ENCODE assay signal across 9 mouse cellular contexts in the genomic region with DNA sequence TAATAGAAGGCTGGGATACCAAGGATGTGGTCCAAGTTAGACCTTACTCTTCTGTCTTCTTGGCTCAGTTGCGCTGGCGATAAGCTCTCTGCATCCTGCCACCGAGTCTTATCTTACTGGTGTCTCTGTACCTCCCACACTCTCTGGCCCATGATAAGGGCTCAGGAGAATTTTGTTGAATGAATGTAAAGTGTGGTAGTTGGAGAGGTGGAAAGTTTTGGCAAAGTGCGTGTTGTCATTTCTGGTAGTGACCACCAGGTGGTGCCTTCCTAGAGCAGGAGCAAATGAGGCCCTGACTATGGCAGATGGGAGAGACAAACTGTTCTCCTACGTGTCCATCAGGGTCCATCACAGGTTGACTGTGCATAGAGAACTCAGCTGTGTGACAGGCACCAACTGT.
DNase-seq lines count a peak whose midpoint lies in the region; ATAC-seq and TF ChIP-seq lines count a peak whose summit lies in the region.
"Had no signal": no experiment of that assay in that cellular context is flagged by ENCODE, and none has a peak within 500 bp of the region (broad histone marks: within the 10 kb centered on the region; RNA-seq: fewer than 3 reads in every experiment).

No protein-coding gene starts in this region.

- no peak overlapping the region for H3K9ac ChIP-seq in kidney, embryonic 16.5 days (replicated peaks; ENCODE audit: low read length)
- no peak overlapping the region for H3K9ac ChIP-seq in ES-E14 (ENCODE audit: insufficient read depth, low read depth, low read length, poor library complexity, severe bottlenecking)
- no peak overlapping the region for H3K9ac ChIP-seq in liver, embryonic 13.5 days
- H3K9ac ChIP-seq: neural tube, embryonic 12.5 days had no signal

- H3K36me3 ChIP-seq in kidney, embryonic 16.5 days (ENCODE audit: insufficient read depth, low read length): no peaks in the 10 kb centered on the region
- no peaks in the 10 kb centered on the region for H3K36me3 ChIP-seq in ES-E14 (ENCODE audit: control insufficient read depth, insufficient read depth, low read length, poor library complexity, severe bottlenecking)
- no peaks in the 10 kb centered on the region for H3K36me3 ChIP-seq in liver, embryonic 13.5 days
- H3K36me3 ChIP-seq: neural tube, embryonic 12.5 days had no signal

- H3K4me1 ChIP-seq in kidney, embryonic 16.5 days (ENCODE audit: insufficient read depth, low read length): peaks cover 5% of the 10 kb centered on the region; the same call in 1 of the 2 replicates
- no peaks in the 10 kb centered on the region for H3K4me1 ChIP-seq in ES-E14 (ENCODE audit: control insufficient read depth in 2 of 2, insufficient read depth in 2 of 2, low read length in 2 of 2, poor library complexity in 1 of 2)
- no peaks in the 10 kb centered on the region for H3K4me1 ChIP-seq in bone marrow macrophage, adult 2 months (ENCODE audit: control insufficient read depth, insufficient read depth, low read length)
- peaks cover 14% of the 10 kb centered on the region for H3K4me1 ChIP-seq in liver, embryonic 13.5 days (replicated peaks)
- H3K4me1 ChIP-seq: neural tube, embryonic 12.5 days had no signal

- no peak overlapping the region for H3K4me2 ChIP-seq in kidney, embryonic 16.5 days (replicated peaks; ENCODE audit: low read depth, low read length)
- H3K4me2 ChIP-seq in liver, embryonic 13.5 days: peak overlapping the region; percentile 10; the same call in 1 of the 2 replicates
- H3K4me2 ChIP-seq: neural tube, embryonic 12.5 days had no signal

- H3K4me3 ChIP-seq in kidney, embryonic 16.5 days (ENCODE audit: low read length): no peak overlapping the region
- H3K4me3 ChIP-seq in ES-E14 (ENCODE audit: insufficient read depth in 1 of 2, low read depth in 1 of 2, low read length in 2 of 2, poor library complexity in 1 of 2, severe bottlenecking in 1 of 2): no peak overlapping the region
- no peak overlapping the region for H3K4me3 ChIP-seq in bone marrow macrophage, adult 2 months (ENCODE audit: insufficient read depth, low read length)
- no peak overlapping the region for H3K4me3 ChIP-seq in liver, embryonic 13.5 days (replicated peaks)
- H3K4me3 ChIP-seq: neural tube, embryonic 12.5 days had no signal

- H3K27me3 ChIP-seq in kidney, embryonic 16.5 days (ENCODE audit: insufficient read depth, low read length): no peaks in the 10 kb centered on the region
- H3K27me3 ChIP-seq in liver, embryonic 13.5 days: no peaks in the 10 kb centered on the region
- H3K27me3 ChIP-seq: neural tube, embryonic 12.5 days had no signal

- ATAC-seq in kidney, embryonic 16.5 days (ENCODE audit: low FRiP score, low TSS enrichment): no peak
- ATAC-seq in liver, embryonic 13.5 days (ENCODE audit: low read depth): peak; percentile 93

- peak; percentile 26; the same call in 1 of the 2 replicates for TF ChIP-seq CTCF in bone marrow macrophage, adult 2 months (IDR thresholded peaks at IDR 0.05; ENCODE audit: low read depth, low read length)

- DNase-seq in kidney, adult 18-20 months: peak; percentile 42
- DNase-seq in ES-E14 (ENCODE audit: low read depth, low spot score): peak; percentile 21
- peak; percentile 20 for DNase-seq in forelimb bud, embryonic 11.5 days (ENCODE audit: low read depth, low spot score)
- DNase-seq in liver, embryonic 13.5 days: peak; percentile 40
- peak; percentile 20 for DNase-seq in thymus, postnatal 25 days
- DNase-seq in gastrocnemius, adult 8-10 months (ENCODE audit: low spot score in 2 of 2): no peak

- H3K9me3 ChIP-seq in kidney, embryonic 16.5 days (ENCODE audit: low read length): no peaks in the 10 kb centered on the region
- H3K9me3 ChIP-seq in ES-E14 (ENCODE audit: control insufficient read depth, insufficient read depth, low read depth, low read length): no peaks in the 10 kb centered on the region
- no peaks in the 10 kb centered on the region for H3K9me3 ChIP-seq in liver, embryonic 13.5 days (replicated peaks)
- H3K9me3 ChIP-seq: neural tube, embryonic 12.5 days had no signal

- H3K27ac ChIP-seq in kidney, embryonic 16.5 days (ENCODE audit: low read length): no peak overlapping the region
- no peak overlapping the region for H3K27ac ChIP-seq in ES-E14 (ENCODE audit: insufficient read depth, low read depth, low read length, poor library complexity, severe bottlenecking)
- no peak overlapping the region for H3K27ac ChIP-seq in bone marrow macrophage, adult 2 months (ENCODE audit: insufficient read depth, low read depth, low read length)
- H3K27ac ChIP-seq in liver, embryonic 13.5 days: no peak overlapping the region
- H3K27ac ChIP-seq: neural tube, embryonic 12.5 days had no signal

- WGBS in kidney, embryonic 16.5 days: 43% methylated on average over 5 of the region's 5 CpGs
- 19% methylated on average over 5 of the region's 5 CpGs for WGBS in liver, embryonic 13.5 days (ENCODE audit: insufficient replicate concordance)

- in situ Hi-C loops in ES-E14 (cut with MboI; ENCODE audit: low sequenced_read_pairs in 2 of 2, unreplicated experiment in 2 of 2): no loop called here

- no peak for TF ChIP-seq POLR2A in bone marrow macrophage, adult 2 months (IDR thresholded peaks at IDR 0.05; ENCODE audit: borderline replicate concordance, low read depth, low read length)

TF ChIP-seq in ES-E14, 5 proteins besides CTCF, POLR2A, EP300 and RAD21:
- TF ChIP-seq MAFK (IDR thresholded peaks at IDR 0.05; ENCODE audit: insufficient read depth, low read depth, low read length): no peak
- no peak for TF ChIP-seq HCFC1 (IDR thresholded peaks at IDR 0.05; ENCODE audit: borderline replicate concordance, insufficient read depth, low read length)
- TF ChIP-seq ZNF384 (IDR thresholded peaks at IDR 0.05; ENCODE audit: low read depth, low read length): no peak
- TF ChIP-seq ZC3H11A (IDR thresholded peaks at IDR 0.05; ENCODE audit: borderline replicate concordance, low read depth, low read length): peak; percentile 46; the same call in 1 of the 2 replicates

Comparison
In these comparisons a context has a peak if more than half of its experiments do, and no peak if none do; other contexts are left out.
1. DNase-seq: peak in kidney, adult 18-20 months (single experiment), ES-E14 (single experiment), forelimb bud, embryonic 11.5 days (single experiment), liver, embryonic 13.5 days (single experiment) and thymus, postnatal 25 days (single experiment); none in gastrocnemius, adult 8-10 months (0 of 2).